ENCODE assay signal across 10 mouse cellular contexts in genomic region chr7:134808406-134808805, GRCm38 (mm10).
"Had no signal": no experiment of that assay in that cellular context is flagged by ENCODE, and none has a peak within 500 bp of the region (broad histone marks: within the 10 kb centered on the region; RNA-seq: fewer than 3 reads in every experiment).

No protein-coding gene starts in this region.

- DNase-seq: lung, adult 18-20 months; lung, embryonic 14.5 days; lung, postnatal 10 days; lung, postnatal 36 days; right cerebral cortex, postnatal 14 days; thymus, adult 2 months; thymus, postnatal 25 days; thymus, postnatal 4 days had no signal

- ATAC-seq: midbrain, embryonic 13.5 days; midbrain, embryonic 15.5 days had no signal
